Mouse (Mus musculus): ENCODE data around the gene Pex16.

GRCm38 (mm10) chr2:92331871-92332270 is 42.6 kb upstream of the Pex16 start:
- TF ChIP-seq POLR2A (IDR thresholded peaks at IDR 0.05; ENCODE audit: borderline replicate concordance, control insufficient read depth, low read depth, low read length) = no peak
- no peak for TF ChIP-seq CTCF (IDR thresholded peaks at IDR 0.05; ENCODE audit: control insufficient read depth, insufficient read depth, low read length)
